Mouse (Mus musculus): ENCODE data around the gene Cdcp2. TPM values are rescaled to one million over a fixed set of nuclear protein-coding genes. Genes with fewer than 3 reads are reported as not detected.

The Cdcp2 gene
- total and polyA plus RNA-seq, 2 experiments from 2014 or later = not detected

- Histone ChIP-seq H3K9me3 (replicated peaks; ENCODE audit: control insufficient read depth, low read length) (no peaks in the 10 kb centered on the region), H3K27me3 (ENCODE audit: control insufficient read depth, insufficient read depth, low read length) (no peaks in the 10 kb centered on the region), H3K4me2 (ENCODE audit: low read depth, low read length) (no peak overlapping the region), H3K4me1 (ENCODE audit: control insufficient read depth, insufficient read depth) (peaks cover 4% of the 10 kb centered on the region; the same call in 1 of the 2 replicates), H3K27ac (ENCODE audit: low read depth) (no peak overlapping the region), H3K9ac (replicated peaks; ENCODE audit: low read depth, low read length) (no peak overlapping the region), H3K36me3 (replicated peaks; ENCODE audit: control insufficient read depth, insufficient read depth, low read length) (no peaks in the 10 kb centered on the region), H3K4me3 (ENCODE audit: low read depth, low read length) (no peak overlapping the region)
- ATAC-seq (ENCODE audit: insufficient read depth, low read depth) (peak; percentile 19; the same call in 1 of the 2 replicates), DNase-seq (ENCODE audit: low spot score) (peak; percentile 25)
- TF ChIP-seq CTCF (IDR thresholded peaks at IDR 0.05; ENCODE audit: low read depth) = no peak
- no peak for TF ChIP-seq EP300 (IDR thresholded peaks at IDR 0.05; ENCODE audit: low read depth)
These were observed 17.0 kb upstream of the Cdcp2 start for GRCm38 (mm10) chr4:107079716-107080115.

GRCm38 (mm10) chr4:107082185-107082584, 14.5 kb upstream of the Cdcp2 start:
- no peak overlapping the region for H3K27ac ChIP-seq (ENCODE audit: low read depth)
- DNase-seq (ENCODE audit: low spot score) (no peak), ATAC-seq (ENCODE audit: insufficient read depth, low read depth) (no peak)
- H3K27me3 ChIP-seq (ENCODE audit: control insufficient read depth, insufficient read depth, low read length) = no peaks in the 10 kb centered on the region
- H3K9me3 ChIP-seq (replicated peaks; ENCODE audit: control insufficient read depth, low read length) = no peaks in the 10 kb centered on the region
- H3K4me3 ChIP-seq (ENCODE audit: low read depth, low read length) = no peak overlapping the region
- peaks cover 4% of the 10 kb centered on the region; the same call in 1 of the 2 replicates for H3K4me1 ChIP-seq (ENCODE audit: control insufficient read depth, insufficient read depth)
- H3K36me3 ChIP-seq (replicated peaks; ENCODE audit: control insufficient read depth, insufficient read depth, low read length) = no peaks in the 10 kb centered on the region
- no peak overlapping the region for H3K4me2 ChIP-seq (ENCODE audit: low read depth, low read length)
- no peak overlapping the region for H3K9ac ChIP-seq (replicated peaks; ENCODE audit: low read depth, low read length)
- WGBS = 78% methylated on average over 3 of the region's 3 CpGs
- TF ChIP-seq CTCF (IDR thresholded peaks at IDR 0.05; ENCODE audit: low read depth) = no peak
- no peak for TF ChIP-seq EP300 (IDR thresholded peaks at IDR 0.05; ENCODE audit: low read depth)

DNA sequence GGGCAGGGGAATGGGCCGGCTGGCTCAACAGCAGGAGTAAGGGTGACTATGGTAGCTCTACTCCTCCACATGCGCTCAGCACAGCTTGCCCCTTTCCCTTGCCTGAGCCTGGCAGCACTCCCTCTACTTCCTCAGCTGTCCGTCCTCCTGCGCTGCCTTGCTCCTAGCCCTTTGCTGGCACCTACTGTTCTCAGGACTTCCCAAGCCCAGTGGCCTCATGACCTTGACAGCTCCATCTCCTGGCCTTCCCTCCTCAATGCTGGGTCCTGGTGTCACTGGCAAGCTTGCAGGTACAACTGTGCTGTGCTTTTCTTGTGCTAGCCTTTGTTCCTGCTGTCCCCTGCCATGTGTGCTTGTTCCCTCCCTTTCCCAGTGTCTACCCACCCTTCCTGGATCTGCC, 13.6 kb upstream of the Cdcp2 start:
- no peak overlapping the region for H3K4me2 ChIP-seq (ENCODE audit: low read depth, low read length)
- WGBS = 83% methylated on average over 4 of the region's 4 CpGs
- no peak overlapping the region for H3K9ac ChIP-seq (replicated peaks; ENCODE audit: low read depth, low read length)
- TF ChIP-seq CTCF (IDR thresholded peaks at IDR 0.05; ENCODE audit: low read depth) (no peak), EP300 (IDR thresholded peaks at IDR 0.05; ENCODE audit: low read depth) (no peak)
- no peak for ATAC-seq (ENCODE audit: insufficient read depth, low read depth)
- peaks cover 4% of the 10 kb centered on the region; the same call in 1 of the 2 replicates for H3K4me1 ChIP-seq (ENCODE audit: control insufficient read depth, insufficient read depth)
- no peak for DNase-seq (ENCODE audit: low spot score)
- no peak overlapping the region for H3K27ac ChIP-seq (ENCODE audit: low read depth)
- H3K4me3 ChIP-seq (ENCODE audit: low read depth, low read length) = no peak overlapping the region
- no peaks in the 10 kb centered on the region for H3K9me3 ChIP-seq (replicated peaks; ENCODE audit: control insufficient read depth, low read length)
- no peaks in the 10 kb centered on the region for H3K27me3 ChIP-seq (ENCODE audit: control insufficient read depth, insufficient read depth, low read length)
- no peaks in the 10 kb centered on the region for H3K36me3 ChIP-seq (replicated peaks; ENCODE audit: control insufficient read depth, insufficient read depth, low read length)

DNA sequence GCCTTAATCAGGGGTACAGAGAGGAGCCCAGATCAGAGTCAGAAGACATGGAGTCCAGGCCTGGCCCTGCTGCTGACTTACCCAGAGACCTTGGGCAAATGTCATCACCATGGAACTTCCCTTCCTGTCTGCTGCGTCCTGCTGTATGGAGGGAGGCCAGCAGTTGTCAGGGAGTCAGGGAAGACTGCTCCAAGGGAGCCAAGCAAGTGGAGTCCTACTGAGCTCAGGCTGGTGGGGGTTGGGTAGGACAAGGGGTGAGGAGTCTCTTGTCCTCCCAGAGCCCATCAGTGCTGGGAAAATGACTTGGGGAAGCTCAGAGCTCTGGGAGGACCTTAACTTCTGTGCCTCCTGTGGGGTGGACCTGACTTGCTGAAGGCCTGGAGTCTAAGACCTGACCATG, 12.3 kb upstream of the Cdcp2 start:
- Histone ChIP-seq H3K4me3 (ENCODE audit: low read depth, low read length) (no peak overlapping the region), H3K4me1 (ENCODE audit: control insufficient read depth, insufficient read depth) (peaks cover 4% of the 10 kb centered on the region; the same call in 1 of the 2 replicates), H3K9me3 (replicated peaks; ENCODE audit: control insufficient read depth, low read length) (no peaks in the 10 kb centered on the region), H3K27me3 (ENCODE audit: control insufficient read depth, insufficient read depth, low read length) (no peaks in the 10 kb centered on the region), H3K36me3 (replicated peaks; ENCODE audit: control insufficient read depth, insufficient read depth, low read length) (no peaks in the 10 kb centered on the region), H3K27ac (ENCODE audit: low read depth) (no peak overlapping the region), H3K9ac (replicated peaks; ENCODE audit: low read depth, low read length) (no peak overlapping the region), H3K4me2 (ENCODE audit: low read depth, low read length) (no peak overlapping the region)
- TF ChIP-seq CTCF (IDR thresholded peaks at IDR 0.05; ENCODE audit: low read depth) (no peak), EP300 (IDR thresholded peaks at IDR 0.05; ENCODE audit: low read depth) (no peak)
- DNase-seq (ENCODE audit: low spot score) = no peak
- peak; percentile 21; the same call in 1 of the 2 replicates for ATAC-seq (ENCODE audit: insufficient read depth, low read depth)
- WGBS = 23% methylated on average over 1 of the region's 1 CpGs

- Histone ChIP-seq H3K4me3 (ENCODE audit: low read depth, low read length) (no peak overlapping the region), H3K27me3 (ENCODE audit: control insufficient read depth, insufficient read depth, low read length) (no peaks in the 10 kb centered on the region), H3K4me2 (ENCODE audit: low read depth, low read length) (no peak overlapping the region), H3K4me1 (ENCODE audit: control insufficient read depth, insufficient read depth) (peaks cover 4% of the 10 kb centered on the region; the same call in 1 of the 2 replicates), H3K27ac (ENCODE audit: low read depth) (no peak overlapping the region), H3K9me3 (replicated peaks; ENCODE audit: control insufficient read depth, low read length) (no peaks in the 10 kb centered on the region), H3K9ac (replicated peaks; ENCODE audit: low read depth, low read length) (no peak overlapping the region), H3K36me3 (replicated peaks; ENCODE audit: control insufficient read depth, insufficient read depth, low read length) (no peaks in the 10 kb centered on the region)
- no peak for TF ChIP-seq EP300 (IDR thresholded peaks at IDR 0.05; ENCODE audit: low read depth)
- TF ChIP-seq CTCF (IDR thresholded peaks at IDR 0.05; ENCODE audit: low read depth) = no peak
- DNase-seq (ENCODE audit: low spot score) (no peak), ATAC-seq (ENCODE audit: insufficient read depth, low read depth) (peak; percentile 56)
- WGBS = 25% methylated on average over 6 of the region's 6 CpGs
These were observed 11.8 kb upstream of the Cdcp2 start for GRCm38 (mm10) chr4:107084858-107085257.

GRCm38 (mm10) chr4:107091696-107092095, 5.0 kb upstream of the Cdcp2 start:
- DNase-seq (ENCODE audit: low spot score) (no peak), ATAC-seq (ENCODE audit: insufficient read depth, low read depth) (no peak)
- no peaks in the 10 kb centered on the region for H3K9me3 ChIP-seq (replicated peaks; ENCODE audit: control insufficient read depth, low read length)
- WGBS = 79% methylated on average over 14 of the region's 14 CpGs
- no peak overlapping the region for H3K27ac ChIP-seq (ENCODE audit: low read depth)
- no peak overlapping the region for H3K4me3 ChIP-seq (ENCODE audit: low read depth, low read length)
- H3K36me3 ChIP-seq (replicated peaks; ENCODE audit: control insufficient read depth, insufficient read depth, low read length) = no peaks in the 10 kb centered on the region
- no peak overlapping the region for H3K4me2 ChIP-seq (ENCODE audit: low read depth, low read length)
- no peaks in the 10 kb centered on the region for H3K4me1 ChIP-seq (ENCODE audit: control insufficient read depth, insufficient read depth)
- H3K27me3 ChIP-seq (ENCODE audit: control insufficient read depth, insufficient read depth, low read length) = no peaks in the 10 kb centered on the region; the same call in 1 of the 2 replicates
- TF ChIP-seq EP300 (IDR thresholded peaks at IDR 0.05; ENCODE audit: low read depth) = no peak
- no peak for TF ChIP-seq CTCF (IDR thresholded peaks at IDR 0.05; ENCODE audit: low read depth)
- no peak overlapping the region for H3K9ac ChIP-seq (replicated peaks; ENCODE audit: low read depth, low read length)

Data from heart, postnatal 0 days (tissue).